Mouse (Mus musculus) bone marrow macrophage, adult 2 months (primary cell): ENCODE measurements at regions not wholly inside any gene's neighbourhood (a gene's known extent, or its start where the extent isn't known, plus 50 kb on each side); places are given as distances from the start of the nearest gene placed in this dataset.

Experiments used
- H3K27ac ChIP-seq: 2 replicates; pipeline ENCODE4 v1.5.1; 2012; ENCODE audit warnings: low read depth, low read length; ENCODE audit not compliant: insufficient read depth
- H3K4me1 ChIP-seq: 2 replicates; pipeline ENCODE4 v1.6.1; 2012; ENCODE audit warnings: low read length; ENCODE audit not compliant: control insufficient read depth, insufficient read depth
- H3K4me3 ChIP-seq: 2 replicates; pipeline ENCODE4 v1.5.1; 2012; ENCODE audit warnings: mild to moderate bottlenecking, low read length, moderate library complexity; ENCODE audit not compliant: insufficient read depth
- CTCF ChIP-seq: IDR thresholded peaks from 2 replicates; pipeline ENCODE4 v1.5.1; 2012; ENCODE audit warnings: low read depth, mild to moderate bottlenecking, low read length, moderate library complexity
- POLR2A ChIP-seq: IDR thresholded peaks from 2 replicates; pipeline ENCODE4 v1.6.1; 2012; ENCODE audit warnings: mild to moderate bottlenecking, low read depth, low read length, borderline replicate concordance

DNA sequence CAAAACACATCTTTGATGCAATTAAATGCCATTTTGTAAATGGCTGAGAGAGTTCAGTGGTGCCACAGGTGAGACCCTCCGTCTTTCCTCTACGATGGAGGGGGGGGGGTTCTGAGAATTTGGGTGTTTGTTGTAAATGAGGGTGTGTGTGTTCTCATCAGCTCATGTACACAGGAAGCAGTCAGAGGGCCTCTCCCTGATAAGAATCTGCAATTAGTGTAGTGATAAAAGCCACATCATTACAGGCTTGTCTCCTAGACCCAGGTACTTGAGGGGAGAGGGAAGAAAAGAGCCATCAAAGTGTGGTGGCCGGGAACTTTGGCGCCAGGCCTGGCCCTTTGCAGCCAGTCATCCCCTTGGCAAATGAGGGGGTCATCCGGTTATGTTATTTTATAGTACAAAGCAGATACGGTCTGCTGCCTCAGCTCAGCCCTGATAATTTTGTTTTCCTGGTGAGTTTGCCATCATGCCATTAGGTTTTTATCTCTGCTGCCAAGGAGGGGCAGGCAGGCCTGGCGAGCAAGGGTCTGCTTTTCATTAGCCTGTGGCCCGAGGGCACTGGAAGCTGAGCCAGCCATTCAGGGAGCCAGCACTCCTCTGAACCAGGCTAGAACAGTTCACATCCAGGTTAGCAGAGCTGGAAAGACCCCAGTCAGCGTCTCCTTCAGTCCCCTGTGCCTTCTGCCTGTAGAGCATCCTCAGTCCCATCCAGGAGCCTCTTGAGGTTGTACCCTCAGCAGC lies 59.7 kb downstream of the H2al1j start:
- H3K27ac ChIP-seq, result no peak overlapping the region
- no peaks in the 10 kb centered on the region for H3K4me1 ChIP-seq
- no peak overlapping the region for H3K4me3 ChIP-seq
- TF ChIP-seq CTCF (no peak), POLR2A (no peak)

GRCm38 (mm10) chrX:11388860-11389259 lies 61.2 kb downstream of the H2al1j start:
- no peak overlapping the region for H3K27ac ChIP-seq
- no peaks in the 10 kb centered on the region for H3K4me1 ChIP-seq
- H3K4me3 ChIP-seq, result no peak overlapping the region
- TF ChIP-seq CTCF (no peak), POLR2A (no peak)

DNA sequence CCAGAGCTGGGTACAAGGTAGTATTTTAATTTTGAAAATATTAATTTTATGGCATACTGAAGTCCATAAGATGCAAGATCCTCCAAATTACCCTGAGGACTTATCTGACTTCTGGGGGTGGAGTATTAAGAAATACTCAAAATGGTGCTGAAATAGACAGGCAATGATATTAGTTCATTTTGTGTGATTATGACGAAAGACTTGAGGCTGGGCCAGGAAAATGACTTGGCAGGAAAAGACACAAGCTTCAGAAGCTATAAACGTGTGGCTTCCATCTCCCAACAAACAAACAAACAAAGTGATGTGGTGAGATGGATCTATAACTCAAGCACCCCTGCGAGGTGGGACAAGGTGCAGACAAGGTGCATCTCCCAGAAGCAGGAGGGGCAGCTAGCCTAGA lies 72.8 kb downstream of the H2al1j start:
- Histone ChIP-seq H3K4me1 (no peaks in the 10 kb centered on the region), H3K27ac (no peak overlapping the region), H3K4me3 (no peak overlapping the region)
- TF ChIP-seq POLR2A (no peak), CTCF (no peak)

GRCm38 (mm10) chrX:11404369-11404768 lies 76.7 kb downstream of the H2al1j start:
- TF ChIP-seq POLR2A (no peak), CTCF (no peak)
- Histone ChIP-seq H3K4me1 (no peaks in the 10 kb centered on the region), H3K4me3 (no peak overlapping the region), H3K27ac (no peak overlapping the region)

DNA sequence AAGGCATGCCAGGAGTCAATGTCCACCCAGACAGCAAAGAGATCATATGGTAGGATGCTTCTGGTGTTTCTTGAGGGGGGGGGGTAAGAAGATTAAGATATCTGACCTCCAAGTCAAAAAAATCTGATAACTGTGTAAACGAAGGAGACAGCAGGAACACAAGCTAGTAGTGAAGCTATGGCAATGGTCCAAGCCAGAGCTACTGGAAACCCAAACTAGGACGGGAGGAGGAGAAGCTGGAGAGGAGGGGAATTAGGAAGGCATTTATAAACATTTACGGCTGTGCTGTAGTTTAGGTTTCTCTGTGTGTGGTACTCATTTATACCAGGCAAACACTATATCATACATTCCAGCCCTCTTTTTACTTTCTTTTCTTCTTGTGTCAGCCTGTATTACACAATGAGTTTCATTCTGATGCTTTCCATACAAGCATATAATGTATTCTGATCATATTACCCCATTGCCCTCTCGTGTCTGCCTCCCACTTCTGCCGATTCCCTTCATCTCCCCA lies 84.7 kb downstream of the H2al1j start:
- Histone ChIP-seq H3K4me3 (no peak overlapping the region), H3K4me1 (no peaks in the 10 kb centered on the region), H3K27ac (no peak overlapping the region)
- TF ChIP-seq CTCF (no peak), POLR2A (no peak)

- TF ChIP-seq POLR2A (no peak), CTCF (no peak)
- Histone ChIP-seq H3K27ac (no peak overlapping the region), H3K4me3 (no peak overlapping the region), H3K4me1 (no peaks in the 10 kb centered on the region)
Observed at GRCm38 (mm10) chrX:11415662-11416061, 88.0 kb downstream of the H2al1j start.

DNA sequence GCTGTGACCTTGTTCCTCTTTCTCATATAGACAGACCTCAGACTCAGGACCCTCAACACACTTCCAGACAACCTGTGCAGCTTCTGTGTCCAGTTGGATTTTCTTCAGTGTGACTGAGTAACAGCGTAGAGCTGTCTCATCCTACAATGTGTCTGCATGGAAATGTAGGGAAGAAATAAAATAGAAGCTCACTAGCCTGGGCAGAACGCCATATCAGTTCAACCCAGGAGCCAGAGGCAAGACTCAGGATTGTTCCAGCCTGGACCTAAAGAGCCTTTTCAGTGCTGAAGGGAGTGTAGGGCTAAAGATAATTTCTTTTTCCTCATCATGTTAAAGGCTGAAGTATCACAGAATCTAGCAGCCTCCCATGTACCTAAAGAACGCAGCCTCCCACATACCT lies 88.9 kb downstream of the H2al1j start:
- TF ChIP-seq POLR2A (no peak), CTCF (no peak)
- Histone ChIP-seq H3K4me1 (no peaks in the 10 kb centered on the region), H3K27ac (no peak overlapping the region), H3K4me3 (no peak overlapping the region)

DNA sequence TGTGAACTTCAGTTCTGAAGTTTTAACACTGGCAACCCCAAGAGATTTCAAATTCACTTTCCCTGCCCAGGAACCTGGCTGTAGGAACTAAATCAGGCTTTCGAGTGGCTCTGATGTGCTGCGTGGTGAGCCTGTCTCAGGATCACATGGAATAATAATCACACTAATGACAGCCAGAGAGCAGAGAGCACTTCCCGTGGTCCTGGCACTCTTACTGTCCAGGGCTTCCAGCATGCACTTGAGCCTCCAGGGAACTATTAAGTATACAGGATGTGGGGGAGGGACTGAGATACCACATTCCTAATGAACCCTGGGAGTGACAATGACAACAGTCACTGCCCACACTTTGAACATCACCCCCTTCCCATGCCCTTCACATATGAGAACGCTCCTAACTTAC lies 90.2 kb downstream of the H2al1j start:
- TF ChIP-seq POLR2A (no peak), CTCF (no peak)
- no peak overlapping the region for H3K4me3 ChIP-seq
- H3K4me1 ChIP-seq, result no peaks in the 10 kb centered on the region
- no peak overlapping the region for H3K27ac ChIP-seq

- TF ChIP-seq POLR2A, result no peak
- TF ChIP-seq CTCF, result no peak
- no peak overlapping the region for H3K27ac ChIP-seq
Observed at GRCm38 (mm10) chrX:11418261-11418660, 90.6 kb downstream of the H2al1j start.

DNA sequence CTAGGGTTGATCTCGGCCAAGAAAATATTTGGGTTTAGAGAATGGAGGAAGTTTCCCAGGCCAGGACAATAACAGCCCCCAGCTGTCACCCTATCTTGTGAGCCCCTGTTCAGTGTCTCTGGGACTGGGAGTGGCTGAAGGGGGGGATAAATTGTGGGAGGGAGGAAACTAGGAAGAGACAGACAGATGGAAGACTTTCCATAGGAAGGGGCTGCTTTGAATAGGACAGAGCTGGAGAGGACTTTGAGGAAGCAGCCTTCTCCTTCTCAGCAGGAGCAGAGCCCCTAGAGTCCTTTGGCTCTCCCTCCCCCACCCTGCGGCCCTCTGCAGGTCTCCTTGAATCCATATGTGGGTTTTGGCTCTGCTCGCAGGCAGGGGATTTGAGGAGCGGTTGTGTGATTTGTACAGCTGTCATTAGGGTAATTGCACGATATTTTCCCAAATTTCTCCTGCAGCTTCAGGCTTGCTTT lies 91.6 kb downstream of the H2al1j start:
- Histone ChIP-seq H3K4me1 (no peaks in the 10 kb centered on the region), H3K27ac (no peak overlapping the region), H3K4me3 (no peak overlapping the region)
- TF ChIP-seq POLR2A (no peak), CTCF (no peak)

More at GRCm38 (mm10) chrX:11418261-11418660, 90.6 kb downstream of the H2al1j start:
- no peaks in the 10 kb centered on the region for H3K4me1 ChIP-seq
- no peak overlapping the region for H3K4me3 ChIP-seq

- TF ChIP-seq CTCF (no peak), POLR2A (no peak)
- Histone ChIP-seq H3K4me3 (no peak overlapping the region), H3K4me1 (no peaks in the 10 kb centered on the region), H3K27ac (no peak overlapping the region)
Observed at GRCm38 (mm10) chrX:11432403-11433004, 104.9 kb downstream of the H2al1j start.
